Mouse (Mus musculus) lung, embryonic 16.5 days (tissue): ENCODE data around the gene Pde1b. TPM values are rescaled to one million over a fixed set of nuclear protein-coding genes. Genes with fewer than 3 reads are reported as not detected.

Source experiments
- ATAC-seq: fragments of 200-750 bp; cut with Nextera tagmentation; 2 replicates; pipeline ENCODE4 v1.8.0; 2017; ENCODE audit warnings: low read depth, mild to moderate bottlenecking, moderate library complexity
- H3K27ac ChIP-seq: fragments of 300-500 bp; sonication (generic); 2 replicates; pipeline ENCODE4 v1.5.1; 2014; ENCODE audit warnings: mild to moderate bottlenecking, control low read depth, low read length
- H3K27me3 ChIP-seq: fragments of 300-500 bp; sonication (generic); 2 replicates; pipeline ENCODE4 v1.6.1; 2014; ENCODE audit warnings: low read depth, low read length, mixed read lengths; ENCODE audit not compliant: control insufficient read depth, insufficient read depth
- H3K36me3 ChIP-seq: fragments of 300-500 bp; sonication (generic); 2 replicates; pipeline ENCODE4 v1.6.1; 2014; ENCODE audit warnings: low read length; ENCODE audit not compliant: control insufficient read depth, insufficient read depth
- H3K4me1 ChIP-seq: fragments of 300-500 bp; sonication (generic); replicated peaks from 2 replicates; pipeline ENCODE4 v1.6.1; 2014; ENCODE audit warnings: low read length, mixed read lengths; ENCODE audit not compliant: control insufficient read depth, insufficient read depth
- H3K4me2 ChIP-seq: fragments of 300-500 bp; sonication (generic); 2 replicates; pipeline ENCODE4 v1.6.1; 2014; ENCODE audit warnings: low read depth, low read length, control low read depth
- H3K4me3 ChIP-seq: fragments of 300-500 bp; sonication (generic); 2 replicates; pipeline ENCODE4 v1.5.1; 2014; ENCODE audit warnings: mild to moderate bottlenecking, low read length, control low read depth
- H3K9ac ChIP-seq: fragments of 300-500 bp; sonication (generic); 2 replicates; pipeline ENCODE4 v1.6.1; 2014; ENCODE audit warnings: low read length, control low read depth
- H3K9me3 ChIP-seq: fragments of 300-500 bp; sonication (generic); 2 replicates; pipeline ENCODE4 v1.6.1; 2016; ENCODE audit warnings: low read length; ENCODE audit not compliant: control insufficient read depth
- WGBS: fragments of 180-500 bp; shearing (Covaris S2); extraction: QIAGEN DNeasy Blood & Tissue Kit; methylation state at CpG from one replicate; pipeline ENCODE4 v1.1.7; 2014; 5-methylcytosine and 5-hydroxymethylcytosine counted together
- polyA plus RNA-seq: library from polyadenylated mRNA; unstranded; fragments of >200 nt; fragmentation: Nextera tagmentation; extraction: Ambion mirVana; gene quantifications from 2 replicates; pipeline ENCODE4 v1.2.1, GENCODE M21; 2015

Gene Pde1b
- polyA plus RNA-seq, 1 experiment from 2014 or later, result 2.3 TPM

GRCm38 (mm10) chr15:103536456-103536855 lies 33.6 kb downstream of the Pde1b start:
- Histone ChIP-seq H3K4me2 (peak overlapping the region; percentile 95), H3K9ac (no peak overlapping the region), H3K9me3 (no peaks in the 10 kb centered on the region), H3K27ac (no peak overlapping the region), H3K36me3 (no peaks in the 10 kb centered on the region), H3K27me3 (peaks cover 26% of the 10 kb centered on the region), H3K4me3 (no peak overlapping the region; the same call in 1 of the 2 replicates), H3K4me1 (peaks cover 10% of the 10 kb centered on the region)
- ATAC-seq, result no peak
- WGBS, result 23% methylated on average over 2 of the region's 2 CpGs

- H3K9ac ChIP-seq, result peak overlapping the region; percentile 67
- H3K4me1 ChIP-seq, result peaks cover 10% of the 10 kb centered on the region
- peak overlapping the region; percentile 67 for H3K4me3 ChIP-seq
- H3K27ac ChIP-seq, result no peak overlapping the region
- H3K27me3 ChIP-seq, result peaks cover 26% of the 10 kb centered on the region
- peak overlapping the region; percentile 95 for H3K4me2 ChIP-seq
- peak; percentile 62 for ATAC-seq
- H3K9me3 ChIP-seq, result no peaks in the 10 kb centered on the region
- no peaks in the 10 kb centered on the region for H3K36me3 ChIP-seq
- WGBS, result 2% methylated on average over 35 of the region's 37 CpGs
Measured at GRCm38 (mm10) chr15:103537011-103537821, 34.4 kb downstream of the Pde1b start.

GRCm38 (mm10) chr15:103537822-103538213 lies 35.0 kb downstream of the Pde1b start, which contains the start of gene Ppp1r1a:
Gene Ppp1r1a (minus strand): TSS chr15:103538003.
- WGBS, result under 1% methylated on average over 36 of the region's 36 CpGs
- H3K27me3 ChIP-seq, result peaks cover 26% of the 10 kb centered on the region
- peaks cover 10% of the 10 kb centered on the region for H3K4me1 ChIP-seq
- H3K27ac ChIP-seq, result no peak within 1 kb of the TSS
- peak within 1 kb of the TSS; percentile 95 for H3K4me2 ChIP-seq
- peak within 1 kb of the TSS; percentile 67 for H3K4me3 ChIP-seq
- peak within 1 kb of the TSS; percentile 67 for H3K9ac ChIP-seq
- peak; percentile 86 for ATAC-seq
- H3K9me3 ChIP-seq, result no peaks in the 10 kb centered on the region
- no peaks in the 10 kb centered on the region for H3K36me3 ChIP-seq

GRCm38 (mm10) chr15:103539259-103539658 lies 36.4 kb downstream of the Pde1b start:
- Histone ChIP-seq H3K4me1 (peaks cover 10% of the 10 kb centered on the region), H3K9me3 (no peaks in the 10 kb centered on the region), H3K36me3 (no peaks in the 10 kb centered on the region), H3K27me3 (peaks cover 26% of the 10 kb centered on the region), H3K9ac (no peak overlapping the region), H3K4me2 (no peak overlapping the region), H3K4me3 (no peak overlapping the region), H3K27ac (no peak overlapping the region)
- WGBS, result 31% methylated on average over 2 of the region's 2 CpGs
- ATAC-seq, result no peak

GRCm38 (mm10) chr15:103540646-103541045 lies 37.8 kb downstream of the Pde1b start:
- Histone ChIP-seq H3K9ac (no peak overlapping the region), H3K27ac (no peak overlapping the region), H3K4me1 (peaks cover 10% of the 10 kb centered on the region), H3K36me3 (no peaks in the 10 kb centered on the region), H3K27me3 (peaks cover 22% of the 10 kb centered on the region), H3K4me3 (no peak overlapping the region), H3K4me2 (no peak overlapping the region), H3K9me3 (no peaks in the 10 kb centered on the region)
- ATAC-seq, result no peak
- WGBS, result 53% methylated on average over 1 of the region's 1 CpGs

GRCm38 (mm10) chr15:103542526-103542925 lies 39.7 kb downstream of the Pde1b start:
- peaks cover 3% of the 10 kb centered on the region; the same call in 1 of the 2 replicates for H3K4me1 ChIP-seq
- H3K4me3 ChIP-seq, result no peak overlapping the region
- no peak overlapping the region for H3K9ac ChIP-seq
- no peak overlapping the region for H3K4me2 ChIP-seq
- H3K36me3 ChIP-seq, result no peaks in the 10 kb centered on the region
- no peak overlapping the region for H3K27ac ChIP-seq
- H3K27me3 ChIP-seq, result peaks cover 10% of the 10 kb centered on the region
- H3K9me3 ChIP-seq, result no peaks in the 10 kb centered on the region
- ATAC-seq, result no peak

- WGBS, result 69% methylated on average over 3 of the region's 3 CpGs
- H3K4me1 ChIP-seq, result no peaks in the 10 kb centered on the region
Measured at GRCm38 (mm10) chr15:103547983-103548382, 45.1 kb downstream of the Pde1b start.

GRCm38 (mm10) chr15:103549475-103549874 lies 46.6 kb downstream of the Pde1b start:
- 85% methylated on average over 1 of the region's 1 CpGs for WGBS
- no peak for ATAC-seq

More at GRCm38 (mm10) chr15:103547983-103548382, 45.1 kb downstream of the Pde1b start:
- no peak overlapping the region for H3K27ac ChIP-seq
- no peak overlapping the region for H3K9ac ChIP-seq
- no peak for ATAC-seq
- H3K36me3 ChIP-seq, result no peaks in the 10 kb centered on the region
- H3K9me3 ChIP-seq, result no peaks in the 10 kb centered on the region
- H3K4me3 ChIP-seq, result no peak overlapping the region
- no peak overlapping the region for H3K4me2 ChIP-seq
- H3K27me3 ChIP-seq, result no peaks in the 10 kb centered on the region

GRCm38 (mm10) chr15:103551053-103551452 lies 48.2 kb downstream of the Pde1b start:
- no peaks in the 10 kb centered on the region for H3K4me1 ChIP-seq

More at GRCm38 (mm10) chr15:103549475-103549874, 46.6 kb downstream of the Pde1b start:
- Histone ChIP-seq H3K4me3 (no peak overlapping the region), H3K36me3 (no peaks in the 10 kb centered on the region), H3K4me2 (no peak overlapping the region), H3K9me3 (no peaks in the 10 kb centered on the region), H3K4me1 (no peaks in the 10 kb centered on the region), H3K27ac (no peak overlapping the region), H3K9ac (no peak overlapping the region), H3K27me3 (no peaks in the 10 kb centered on the region)

More at GRCm38 (mm10) chr15:103551053-103551452, 48.2 kb downstream of the Pde1b start:
- 0% methylated on average over 1 of the region's 1 CpGs for WGBS
- Histone ChIP-seq H3K27ac (no peak overlapping the region), H3K9ac (no peak overlapping the region), H3K4me2 (no peak overlapping the region), H3K9me3 (no peaks in the 10 kb centered on the region), H3K27me3 (no peaks in the 10 kb centered on the region), H3K4me3 (no peak overlapping the region), H3K36me3 (no peaks in the 10 kb centered on the region)
- no peak for ATAC-seq
